Mouse (Mus musculus) liver, embryonic 11.5 days (tissue): Measurements from ENCODE around the gene D630023F18Rik. TPM values are rescaled to one million over a fixed set of nuclear protein-coding genes. Genes with fewer than 3 reads are reported as not detected.

Experiments used
- ATAC-seq: fragments of 200-750 bp; cut with Nextera tagmentation; replicated peaks from 2 replicates; pipeline ENCODE4 v1.8.0; 2017; ENCODE audit warnings: moderate number of reproducible peaks, mild to moderate bottlenecking, moderate TSS enrichment, moderate library complexity; ENCODE audit not compliant: low FRiP score
- DNase-seq: peaks from one replicate; pipeline ENCODE4 v3.0.0-alpha.2; 2017; ENCODE audit warnings: low spot score
- H3K27ac ChIP-seq: fragments of 300-500 bp; sonication (generic); 2 replicates; pipeline ENCODE4 v1.5.1; 2014; ENCODE audit warnings: mild to moderate bottlenecking, low read depth, low read length, control low read depth
- H3K27me3 ChIP-seq: fragments of 300-500 bp; sonication (generic); replicated peaks from 2 replicates; pipeline ENCODE4 v1.6.1; 2014; ENCODE audit warnings: low read length, mixed read lengths; ENCODE audit not compliant: control insufficient read depth, insufficient read depth
- H3K36me3 ChIP-seq: fragments of 300-500 bp; sonication (generic); 2 replicates; pipeline ENCODE4 v1.6.1; 2014; ENCODE audit warnings: mild to moderate bottlenecking, low read length, moderate library complexity, mixed read lengths; ENCODE audit not compliant: control insufficient read depth, insufficient read depth
- H3K4me1 ChIP-seq: fragments of 300-500 bp; sonication (generic); replicated peaks from 2 replicates; pipeline ENCODE4 v1.6.1; 2014; ENCODE audit warnings: low read length, mixed read lengths; ENCODE audit not compliant: control insufficient read depth, insufficient read depth
- H3K4me2 ChIP-seq: fragments of 300-500 bp; sonication (generic); 2 replicates; pipeline ENCODE4 v1.6.1; 2014; ENCODE audit warnings: mild to moderate bottlenecking, control low read depth, moderate library complexity
- H3K4me3 ChIP-seq: fragments of 300-500 bp; sonication (generic); 2 replicates; pipeline ENCODE4 v1.5.1; 2014; ENCODE audit warnings: low read depth, low read length, control low read depth
- H3K9ac ChIP-seq: fragments of 300-500 bp; sonication (generic); 2 replicates; pipeline ENCODE4 v1.6.1; 2014; ENCODE audit warnings: low read depth, low read length, control low read depth
- H3K9me3 ChIP-seq: fragments of 300-500 bp; sonication (generic); 2 replicates; pipeline ENCODE4 v1.6.1; 2016; ENCODE audit warnings: low read length, inconsistent platforms, mixed read lengths; ENCODE audit not compliant: control insufficient read depth
- WGBS: fragments of 180-500 bp; shearing (Covaris S2); extraction: QIAGEN DNeasy Blood & Tissue Kit; methylation state at CpG from one replicate; pipeline ENCODE4 v1.1.7; 2014; 5-methylcytosine and 5-hydroxymethylcytosine counted together
- polyA plus RNA-seq: library from polyadenylated mRNA; unstranded; fragments of >200 nt; fragmentation: Nextera tagmentation; extraction: Ambion mirVana; gene quantifications from 2 replicates; pipeline ENCODE4 v1.2.1, GENCODE M21; 2014

Gene D630023F18Rik
- polyA plus RNA-seq, 1 experiment from 2014 or later, result 0.49 TPM

DNA sequence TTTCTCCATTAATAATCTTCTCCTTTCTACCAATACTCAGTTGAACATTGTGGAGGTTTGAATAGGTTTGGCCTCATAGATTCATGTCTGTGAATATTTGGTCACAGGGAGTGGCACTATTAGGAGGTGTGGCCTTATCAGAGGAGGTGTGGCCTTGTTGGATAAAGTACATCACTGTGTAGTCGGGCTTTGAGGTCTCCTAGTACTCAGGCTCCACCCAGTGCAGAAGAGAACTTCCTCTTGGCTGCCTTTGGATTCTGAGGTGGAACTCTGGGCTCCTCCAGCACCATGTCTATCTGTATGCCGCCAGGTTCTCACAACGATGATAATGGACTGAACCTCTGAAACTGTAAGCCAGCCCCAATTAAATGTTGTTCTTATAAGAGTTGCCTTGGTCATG is 26.1 kb downstream of the D630023F18Rik start:
- ATAC-seq (no peak), DNase-seq (no peak)
- no peak overlapping the region for H3K4me2 ChIP-seq
- H3K4me1 ChIP-seq, result no peaks in the 10 kb centered on the region
- no peak overlapping the region for H3K27ac ChIP-seq
- WGBS, result 69% methylated on average over 3 of the region's 3 CpGs
- no peaks in the 10 kb centered on the region for H3K9me3 ChIP-seq
- H3K4me3 ChIP-seq, result no peak overlapping the region
- no peaks in the 10 kb centered on the region for H3K27me3 ChIP-seq
- no peak overlapping the region for H3K9ac ChIP-seq
- no peaks in the 10 kb centered on the region for H3K36me3 ChIP-seq

DNA sequence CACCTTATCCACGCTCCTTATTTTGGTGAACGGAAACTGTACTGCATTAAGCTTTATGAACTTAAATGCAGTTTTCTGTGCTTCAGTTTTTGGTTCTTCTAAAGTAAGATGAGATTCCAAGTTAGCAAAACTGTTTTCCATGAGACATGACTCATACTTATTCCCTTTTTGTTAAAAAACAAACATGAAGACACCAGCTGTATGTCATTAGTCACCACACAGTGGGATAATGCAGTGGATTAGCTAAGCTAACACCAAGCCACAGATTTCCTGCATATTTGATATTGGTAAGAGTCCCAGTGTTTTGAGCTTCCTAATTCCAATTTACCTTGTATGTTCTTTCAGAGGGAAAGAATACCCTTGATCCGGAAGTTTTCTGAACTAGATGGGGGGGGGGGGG is 31.4 kb downstream of the D630023F18Rik start:
- Histone ChIP-seq H3K4me1 (no peaks in the 10 kb centered on the region), H3K9me3 (no peaks in the 10 kb centered on the region), H3K4me2 (no peak overlapping the region), H3K36me3 (no peaks in the 10 kb centered on the region), H3K9ac (no peak overlapping the region), H3K4me3 (no peak overlapping the region), H3K27me3 (no peaks in the 10 kb centered on the region), H3K27ac (no peak overlapping the region)
- no peak for ATAC-seq
- WGBS, result 92% methylated on average over 3 of the region's 3 CpGs
- DNase-seq, result no peak

GRCm38 (mm10) chr1:65090370-65090769 is 32.6 kb downstream of the D630023F18Rik start:
- Histone ChIP-seq H3K27me3 (no peaks in the 10 kb centered on the region), H3K27ac (no peak overlapping the region), H3K36me3 (no peaks in the 10 kb centered on the region), H3K4me3 (no peak overlapping the region), H3K4me2 (no peak overlapping the region), H3K9ac (no peak overlapping the region), H3K9me3 (no peaks in the 10 kb centered on the region), H3K4me1 (no peaks in the 10 kb centered on the region)
- no peak for DNase-seq
- ATAC-seq, result no peak; the same call in 1 of the 2 replicates
- 26% methylated on average over 2 of the region's 2 CpGs for WGBS

- ATAC-seq (no peak), DNase-seq (no peak)
- no peak overlapping the region for H3K4me2 ChIP-seq
- H3K4me3 ChIP-seq, result no peak overlapping the region
- H3K27ac ChIP-seq, result no peak overlapping the region
- H3K9ac ChIP-seq, result no peak overlapping the region
- WGBS, result 60% methylated on average over 6 of the region's 6 CpGs
- no peaks in the 10 kb centered on the region for H3K36me3 ChIP-seq
- no peaks in the 10 kb centered on the region for H3K9me3 ChIP-seq
- no peaks in the 10 kb centered on the region for H3K4me1 ChIP-seq
- no peaks in the 10 kb centered on the region for H3K27me3 ChIP-seq
Measured at GRCm38 (mm10) chr1:65088567-65089356, 34.3 kb downstream of the D630023F18Rik start.

DNA sequence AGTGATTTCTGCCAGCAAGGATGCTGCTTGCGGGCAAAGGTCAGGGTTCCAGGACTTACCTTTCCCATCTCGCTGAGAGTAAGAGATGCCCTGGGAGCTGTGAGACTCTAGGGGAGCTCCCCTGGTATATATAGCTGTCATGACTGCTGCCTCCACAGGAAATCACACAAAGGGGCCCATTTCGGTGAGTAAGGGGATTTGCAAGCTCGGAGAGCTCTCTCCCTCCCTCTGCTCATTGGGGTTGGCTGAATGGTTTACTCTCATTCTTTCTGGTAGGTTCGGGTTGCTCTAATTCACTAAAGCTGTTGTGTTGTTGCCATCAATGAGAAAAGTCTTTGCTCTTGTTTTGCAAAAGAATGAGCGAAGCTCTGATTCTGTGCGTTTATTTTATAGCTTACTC is 40.8 kb downstream of the D630023F18Rik start, which contains the start of gene Crygb:
Gene Crygb, minus strand, starts transcription at position 101 of the 400 bp plus-strand sequence.
- Histone ChIP-seq H3K9ac (no peak within 1 kb of the TSS), H3K4me2 (no peak within 1 kb of the TSS), H3K27me3 (no peaks in the 10 kb centered on the region), H3K36me3 (no peaks in the 10 kb centered on the region), H3K27ac (no peak within 1 kb of the TSS), H3K4me3 (no peak within 1 kb of the TSS), H3K4me1 (no peaks in the 10 kb centered on the region), H3K9me3 (no peaks in the 10 kb centered on the region)
- no peak for ATAC-seq
- no peak for DNase-seq
- 41% methylated on average over 7 of the region's 7 CpGs for WGBS

DNA sequence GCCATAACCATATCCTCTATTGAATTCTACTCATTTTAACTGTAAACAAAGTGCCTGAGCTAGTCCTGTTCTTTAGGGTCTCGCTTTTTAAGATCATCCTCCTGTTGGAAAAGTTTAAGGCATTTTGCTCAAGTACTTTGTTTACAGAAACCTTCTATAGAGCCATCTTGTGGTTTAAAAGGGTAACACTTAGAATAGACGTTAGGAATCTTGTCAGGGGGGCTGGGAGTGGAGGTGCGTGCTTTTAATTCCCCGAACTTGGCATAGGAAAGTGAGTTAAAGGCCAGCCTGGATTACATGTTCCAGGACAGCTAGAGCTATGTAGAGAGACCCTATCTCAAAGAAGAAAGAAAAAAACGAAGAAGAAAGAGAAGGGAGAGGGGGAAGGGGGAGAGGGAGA is 47.4 kb downstream of the D630023F18Rik start:
- no peak overlapping the region for H3K4me3 ChIP-seq
- no peaks in the 10 kb centered on the region for H3K36me3 ChIP-seq
- DNase-seq, result no peak
- no peak overlapping the region for H3K27ac ChIP-seq
- H3K27me3 ChIP-seq, result no peaks in the 10 kb centered on the region
- no peaks in the 10 kb centered on the region for H3K9me3 ChIP-seq
- no peaks in the 10 kb centered on the region for H3K4me1 ChIP-seq
- 25% methylated on average over 5 of the region's 5 CpGs for WGBS
- H3K9ac ChIP-seq, result no peak overlapping the region
- no peak for ATAC-seq
- no peak overlapping the region for H3K4me2 ChIP-seq

DNA sequence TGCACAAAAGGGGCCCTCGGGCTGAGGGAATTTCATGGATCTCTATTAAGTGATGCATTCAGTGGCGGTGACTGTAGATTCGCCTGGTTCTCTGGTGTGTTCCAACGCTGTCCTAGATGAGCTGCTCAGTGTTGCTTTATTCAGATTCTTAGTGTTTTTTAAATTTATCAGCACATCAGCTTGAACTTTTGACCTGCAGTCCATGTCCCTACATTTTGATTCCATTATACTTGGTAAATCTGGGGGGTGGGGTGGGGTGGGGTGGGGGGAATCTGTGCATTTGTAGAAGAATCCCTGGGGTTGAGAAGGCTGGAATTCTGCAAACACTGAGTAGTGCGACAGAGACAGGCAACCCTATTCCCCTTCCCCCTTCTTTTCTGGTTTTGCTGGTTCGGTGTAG is 49.4 kb downstream of the D630023F18Rik start, which contains the start of gene Crygc:
Gene Crygc, minus strand, starts transcription at position 101 of the 400 bp plus-strand sequence.
- H3K36me3 ChIP-seq, result no peaks in the 10 kb centered on the region
- 66% methylated on average over 6 of the region's 6 CpGs for WGBS
- H3K27me3 ChIP-seq, result no peaks in the 10 kb centered on the region
- no peaks in the 10 kb centered on the region for H3K9me3 ChIP-seq
- H3K4me2 ChIP-seq, result no peak within 1 kb of the TSS
- H3K4me1 ChIP-seq, result no peaks in the 10 kb centered on the region
- no peak within 1 kb of the TSS for H3K4me3 ChIP-seq
- ATAC-seq (no peak), DNase-seq (no peak)
- H3K9ac ChIP-seq, result no peak within 1 kb of the TSS
- H3K27ac ChIP-seq, result no peak within 1 kb of the TSS

- ATAC-seq (no peak), DNase-seq (no peak)
- Histone ChIP-seq H3K9ac (no peak overlapping the region), H3K27ac (no peak overlapping the region), H3K4me3 (no peak overlapping the region), H3K27me3 (no peaks in the 10 kb centered on the region), H3K36me3 (no peaks in the 10 kb centered on the region), H3K4me2 (no peak overlapping the region), H3K4me1 (no peaks in the 10 kb centered on the region), H3K9me3 (no peaks in the 10 kb centered on the region)
Measured at GRCm38 (mm10) chr1:65067842-65068241, 55.2 kb downstream of the D630023F18Rik start.

GRCm38 (mm10) chr1:65064201-65064600 is 58.8 kb downstream of the D630023F18Rik start:
- Histone ChIP-seq H3K27me3 (no peaks in the 10 kb centered on the region), H3K4me1 (no peaks in the 10 kb centered on the region), H3K9ac (no peak overlapping the region), H3K27ac (no peak overlapping the region), H3K9me3 (no peaks in the 10 kb centered on the region), H3K4me3 (no peak overlapping the region), H3K4me2 (no peak overlapping the region), H3K36me3 (no peaks in the 10 kb centered on the region)
- DNase-seq (no peak), ATAC-seq (no peak)
- WGBS, result 89% methylated on average over 15 of the region's 15 CpGs
